Mouse (Mus musculus): ENCODE data around the gene Fat1.

The Fat1 gene

DNA sequence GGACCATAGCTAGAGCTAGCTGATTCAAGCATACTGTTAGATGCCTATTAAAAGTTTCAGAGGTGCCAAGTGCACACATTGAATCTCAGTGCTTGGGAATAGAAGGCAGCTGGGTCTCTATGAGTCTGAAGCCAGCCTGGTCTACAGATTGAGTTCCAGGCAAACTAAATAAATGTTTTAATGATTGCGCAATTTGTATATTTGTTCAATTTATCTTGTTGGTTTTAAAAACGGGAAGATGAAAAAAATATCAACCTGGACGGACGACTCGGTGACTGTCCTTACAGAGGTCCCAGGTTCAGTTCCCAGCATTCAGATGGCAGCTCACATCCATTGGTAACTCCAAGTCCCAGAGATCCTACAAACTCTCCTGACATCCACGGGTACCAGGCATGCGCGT lies 135.7 kb downstream of the Fat1 start:
- DNase-seq = no peak

DNA sequence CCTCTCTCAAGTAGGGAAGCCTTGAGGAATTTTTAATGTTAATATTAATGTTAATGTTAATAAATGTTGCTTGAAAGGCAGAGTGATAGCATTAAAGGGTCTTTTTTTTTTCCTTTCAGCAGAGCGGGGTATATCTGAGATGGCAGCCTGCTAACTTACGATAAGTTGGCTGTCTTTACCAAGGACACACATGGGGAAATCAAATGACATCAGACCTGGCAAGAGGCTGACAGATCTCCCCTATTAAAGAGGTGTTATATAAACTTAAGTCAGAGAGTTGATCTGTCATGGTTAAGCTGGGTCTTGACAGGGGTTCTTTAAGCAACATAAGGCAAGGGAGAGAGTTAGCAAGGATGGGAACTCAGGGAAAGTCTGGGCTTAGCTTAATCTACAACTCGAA lies 145.6 kb downstream of the Fat1 start:
- no peak for DNase-seq

DNA sequence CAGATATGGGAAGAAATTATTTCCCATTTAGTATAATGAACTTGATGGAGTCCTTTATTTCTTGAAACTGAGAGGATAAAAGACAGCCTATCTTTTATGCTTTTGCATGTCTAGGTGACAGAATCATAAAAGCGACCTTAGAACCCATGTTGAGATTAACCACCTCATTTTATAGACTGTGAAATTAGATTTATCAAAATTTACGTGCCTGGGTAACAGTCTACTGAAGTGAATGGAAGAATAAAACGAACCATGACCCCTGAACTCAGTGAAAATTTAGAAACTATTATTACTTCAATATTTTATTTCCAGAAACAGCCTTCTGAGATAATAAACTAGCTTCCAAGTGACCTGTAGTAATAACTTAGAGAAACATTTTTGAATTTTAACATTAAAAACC lies 158.4 kb downstream of the Fat1 start:
- DNase-seq = no peak

Data from cerebellum, adult 9-11 months (tissue).